Mouse (Mus musculus): ENCODE results near the gene Gm3424.
"Not testable (repeated sequence)": the region's sequence is repeated elsewhere in the genome, so short reads cannot be mapped to it uniquely, and the experiment has no call there.

Gene Gm3424

GRCm38 (mm10) chr14:5830229-5830628 lies at the start of gene Gm3424:
Gene Gm3424, minus strand, starts transcription at chr14:5830329.
- CTCF ChIA-PET, result not testable (repeated sequence)

- CTCF ChIA-PET, result not testable (repeated sequence)
Observed at GRCm38 (mm10) chr14:5879791-5880190, 49.7 kb upstream of the Gm3424 start.

- CTCF ChIA-PET, result not testable (repeated sequence)
Observed at GRCm38 (mm10) chr14:5879136-5879535, 49.0 kb upstream of the Gm3424 start.

GRCm38 (mm10) chr14:5855911-5856310 lies 25.8 kb upstream of the Gm3424 start:
- CTCF ChIA-PET, result not testable (repeated sequence)

GRCm38 (mm10) chr14:5812699-5813356 lies 17.3 kb downstream of the Gm3424 start:
- CTCF ChIA-PET, result not testable (repeated sequence)

- CTCF ChIA-PET, result not testable (repeated sequence)
Observed at GRCm38 (mm10) chr14:5807882-5808281, 22.2 kb downstream of the Gm3424 start, which contains the start of gene Gm3383. Gene Gm3383, minus strand, starts transcription at chr14:5807982.
